Mouse (Mus musculus) c-Kit-positive CD71-negative TER-119-negative erythroid progenitor cells, embryonic 14.5 days (primary cell): ENCODE data around the gene Spn.
"Not testable (repeated sequence)": the region's sequence is repeated elsewhere in the genome, so short reads cannot be mapped to it uniquely, and the experiment has no call there.

ENCODE experiments used
- DNase-seq: peaks from one replicate; pipeline ENCODE4 v3.0.0-alpha.2; 2013; ENCODE audit warnings: low read depth

Gene Spn

DNA sequence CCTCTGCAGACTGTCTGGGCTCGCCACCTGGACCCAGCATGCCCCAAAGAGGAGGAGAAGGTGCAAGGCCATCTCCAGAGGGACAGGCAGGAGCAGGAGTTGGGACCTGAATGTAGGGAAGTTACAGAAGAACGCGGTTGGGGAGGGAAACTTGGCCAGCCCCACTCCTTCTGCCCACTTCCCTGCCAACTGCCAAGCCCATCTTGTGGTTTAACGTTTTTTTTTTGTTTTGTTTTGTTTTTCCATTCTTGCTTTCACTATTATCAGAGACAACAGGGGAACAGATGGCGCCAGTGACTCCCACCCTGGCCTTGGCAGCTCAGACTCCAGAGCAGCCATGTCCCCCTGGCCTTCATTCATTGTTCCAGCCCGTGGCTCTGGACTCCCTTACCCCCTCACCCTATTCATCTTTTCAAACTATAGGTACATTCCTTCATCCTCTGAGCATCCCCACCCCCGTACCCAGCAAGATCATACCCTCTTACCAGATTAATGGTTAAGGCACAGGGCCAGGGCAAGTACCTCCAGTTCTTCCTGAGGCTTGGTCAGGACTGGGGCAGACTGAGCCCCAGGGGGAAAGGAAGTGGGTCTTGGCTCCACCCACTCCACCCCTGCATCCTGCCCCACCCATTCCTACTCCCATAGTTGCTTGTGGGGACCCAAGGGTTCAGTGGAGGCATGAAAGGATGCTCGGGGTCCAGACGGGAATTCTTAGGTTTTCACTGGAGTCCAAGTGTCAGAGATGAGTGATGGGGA lies at the start of gene Spn:
Gene Spn, minus strand, starts transcription at position 562 of the 756 bp plus-strand sequence.
- no peak for DNase-seq

DNA sequence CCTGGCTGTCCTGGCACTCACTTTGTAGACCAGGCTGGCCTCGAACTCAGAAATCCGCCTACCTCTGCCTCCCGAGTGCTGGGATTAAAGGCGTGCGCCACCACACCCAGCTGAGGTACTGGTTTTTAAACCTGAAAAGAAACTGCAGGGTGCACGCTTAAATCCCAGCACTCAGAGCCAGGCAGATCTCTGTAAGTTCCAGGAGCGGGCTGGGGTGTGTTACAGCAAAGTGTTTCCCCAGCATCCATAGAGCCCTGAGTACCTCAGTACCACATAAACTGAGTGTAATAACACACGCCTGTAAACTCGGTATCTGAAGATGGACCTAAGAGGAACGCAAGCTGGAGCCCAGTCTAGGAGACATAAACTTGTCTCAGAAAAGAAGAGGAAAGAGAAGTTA lies 49.7 kb upstream of the Spn start:
- DNase-seq: no peak

DNA sequence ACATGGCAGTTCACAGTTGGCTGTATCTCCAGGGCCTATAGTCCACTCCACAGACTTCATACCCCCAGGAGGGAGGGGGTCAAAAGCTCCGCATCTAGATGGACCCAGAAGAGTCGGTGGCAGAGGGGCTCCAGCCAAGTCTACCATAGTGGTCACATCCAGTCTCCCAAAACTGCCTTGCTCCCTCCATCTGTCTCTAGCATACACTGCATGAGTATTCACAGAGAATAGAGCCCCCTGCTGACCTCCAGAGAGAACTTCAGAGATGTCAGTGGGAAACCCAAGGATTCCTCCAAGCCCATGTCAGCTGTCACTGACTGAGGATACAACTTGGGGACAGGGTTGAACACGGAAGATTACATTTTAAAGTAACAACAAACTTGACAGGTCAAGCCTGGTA lies 48.0 kb upstream of the Spn start:
- no peak for DNase-seq

DNA sequence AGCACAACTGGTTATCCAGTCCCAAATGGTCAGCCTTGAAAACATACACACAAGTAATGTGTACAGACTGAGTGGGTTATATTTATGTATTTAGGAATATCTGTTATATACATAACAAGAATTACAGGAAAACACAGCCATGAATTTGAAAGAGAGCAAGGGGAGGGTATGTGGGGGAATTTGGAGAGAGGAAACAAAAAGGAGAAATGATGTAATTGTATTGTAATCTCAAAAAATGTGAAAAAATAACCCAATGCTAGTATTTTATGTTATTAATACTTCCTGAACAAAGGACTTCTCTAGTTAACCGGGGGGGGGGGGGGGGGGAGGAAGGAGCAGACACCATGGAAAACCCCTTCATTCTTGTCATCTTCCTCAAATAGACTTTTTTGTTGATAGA lies 47.1 kb upstream of the Spn start:
- DNase-seq: no peak

DNA sequence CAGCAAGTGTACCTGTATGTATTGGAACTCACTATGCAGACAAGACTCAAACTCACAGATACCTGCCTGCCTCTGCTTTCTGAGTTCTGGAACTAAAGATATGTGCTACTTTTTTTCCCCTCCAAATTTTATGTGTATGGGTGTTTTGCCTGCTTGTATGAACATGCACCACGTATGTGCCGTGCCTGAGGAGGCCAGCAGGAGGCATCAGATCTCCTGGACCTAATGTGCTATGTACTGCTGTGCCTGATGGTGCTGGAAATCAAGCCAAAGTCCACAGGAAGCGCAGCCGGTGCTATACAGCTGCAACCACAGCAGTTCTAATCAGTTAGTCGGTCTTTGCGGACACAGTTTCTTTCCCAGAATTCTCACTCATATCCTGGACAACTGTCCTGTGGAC lies 46.2 kb upstream of the Spn start:
- no peak for DNase-seq

DNA sequence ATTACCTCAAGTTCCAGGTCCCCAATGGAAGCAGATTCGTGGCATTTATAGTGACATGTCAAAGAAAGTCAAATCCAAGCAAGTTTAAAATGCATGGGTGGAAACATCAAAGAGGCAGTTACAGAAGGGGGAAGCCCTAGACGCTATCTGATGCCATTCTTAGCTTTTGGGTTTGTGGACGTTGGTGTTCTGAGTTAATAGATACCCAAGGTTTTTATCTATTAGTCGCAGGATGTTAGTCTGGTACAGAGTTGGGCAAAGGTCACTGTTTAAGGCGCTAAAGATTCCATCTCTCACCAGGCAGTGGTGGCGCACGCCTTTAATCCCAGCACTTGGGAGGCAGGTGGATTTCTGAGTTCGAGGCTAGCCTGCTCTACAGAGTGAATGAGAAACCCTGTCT lies 45.7 kb upstream of the Spn start:
- no peak for DNase-seq

DNA sequence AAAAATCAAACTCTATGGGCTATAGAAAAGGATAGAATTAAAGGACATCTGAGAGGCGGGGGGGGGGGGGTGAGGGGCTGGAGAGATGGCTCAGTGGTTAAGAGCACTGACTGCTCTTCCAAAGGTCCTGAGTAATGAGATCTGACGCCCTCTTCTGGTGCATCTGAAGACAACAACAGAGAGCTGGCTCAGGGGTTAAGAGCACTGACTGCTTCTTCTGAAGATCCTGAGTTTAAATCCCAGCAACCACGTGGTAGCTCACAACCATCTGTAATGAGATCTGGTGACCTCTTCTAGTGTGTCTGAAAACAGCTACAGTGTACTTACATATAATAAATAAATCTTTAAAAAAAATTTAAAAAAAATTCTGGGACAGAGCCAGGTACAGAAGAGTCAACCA lies 44.1 kb upstream of the Spn start:
- not testable (repeated sequence) for DNase-seq

DNA sequence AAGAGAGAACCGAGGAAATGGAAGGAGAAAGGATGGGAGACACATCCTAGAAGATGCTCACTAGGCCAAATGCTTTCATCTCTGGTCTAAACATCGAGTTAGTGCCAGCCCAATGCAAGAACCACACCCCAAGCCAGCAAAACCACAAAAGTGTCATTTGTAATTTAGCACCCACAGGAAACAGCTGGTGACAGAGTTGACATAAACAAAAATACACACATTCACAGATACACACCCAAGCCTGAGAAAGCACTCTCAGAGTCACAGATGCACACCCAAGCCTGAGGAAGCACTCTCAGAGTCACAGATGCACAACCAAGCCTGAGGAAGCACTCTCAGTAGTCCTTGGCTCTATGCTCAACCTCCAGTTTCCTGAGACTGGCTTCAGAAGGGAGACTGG lies 43.2 kb upstream of the Spn start:
- DNase-seq: no peak

DNA sequence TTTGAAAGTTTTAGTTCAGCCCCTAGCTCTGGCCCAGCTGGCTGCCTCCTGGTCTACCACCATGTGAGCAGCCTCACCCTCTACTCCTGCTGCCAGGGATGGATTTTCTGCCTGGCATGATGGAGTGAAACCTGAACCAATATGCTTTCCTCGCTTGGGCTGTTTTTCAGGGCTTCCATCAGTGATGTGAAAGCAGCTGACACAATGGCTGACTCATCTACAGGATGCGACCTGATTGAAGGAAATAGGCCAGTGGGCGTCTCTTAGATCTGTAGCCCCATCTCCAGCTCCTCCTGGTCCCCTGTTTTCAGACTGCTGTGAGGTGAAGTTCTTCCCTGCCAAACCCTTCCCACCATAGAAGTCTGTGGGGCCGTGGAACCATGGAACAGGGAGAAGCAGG lies 39.3 kb upstream of the Spn start:
- no peak for DNase-seq

DNA sequence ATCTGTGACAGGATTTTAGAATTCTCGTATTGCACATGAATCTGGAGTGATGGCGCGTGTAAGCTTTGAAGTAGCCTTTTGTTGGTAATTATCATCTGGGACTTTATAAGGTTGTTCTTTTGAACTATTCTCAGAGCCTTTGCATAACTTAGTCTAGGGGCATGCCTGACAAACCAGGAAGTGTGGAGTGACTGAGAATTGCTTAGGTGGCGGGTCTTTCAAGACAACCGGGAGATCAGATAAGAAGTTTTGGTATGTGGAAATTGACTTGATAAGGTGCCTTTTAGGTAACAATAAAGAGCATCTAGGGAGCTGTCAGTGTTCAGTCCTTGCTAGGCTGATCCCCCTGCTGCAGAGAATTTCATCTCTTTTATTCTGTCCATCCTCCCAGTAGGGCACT lies 28.9 kb upstream of the Spn start:
- no peak for DNase-seq

DNA sequence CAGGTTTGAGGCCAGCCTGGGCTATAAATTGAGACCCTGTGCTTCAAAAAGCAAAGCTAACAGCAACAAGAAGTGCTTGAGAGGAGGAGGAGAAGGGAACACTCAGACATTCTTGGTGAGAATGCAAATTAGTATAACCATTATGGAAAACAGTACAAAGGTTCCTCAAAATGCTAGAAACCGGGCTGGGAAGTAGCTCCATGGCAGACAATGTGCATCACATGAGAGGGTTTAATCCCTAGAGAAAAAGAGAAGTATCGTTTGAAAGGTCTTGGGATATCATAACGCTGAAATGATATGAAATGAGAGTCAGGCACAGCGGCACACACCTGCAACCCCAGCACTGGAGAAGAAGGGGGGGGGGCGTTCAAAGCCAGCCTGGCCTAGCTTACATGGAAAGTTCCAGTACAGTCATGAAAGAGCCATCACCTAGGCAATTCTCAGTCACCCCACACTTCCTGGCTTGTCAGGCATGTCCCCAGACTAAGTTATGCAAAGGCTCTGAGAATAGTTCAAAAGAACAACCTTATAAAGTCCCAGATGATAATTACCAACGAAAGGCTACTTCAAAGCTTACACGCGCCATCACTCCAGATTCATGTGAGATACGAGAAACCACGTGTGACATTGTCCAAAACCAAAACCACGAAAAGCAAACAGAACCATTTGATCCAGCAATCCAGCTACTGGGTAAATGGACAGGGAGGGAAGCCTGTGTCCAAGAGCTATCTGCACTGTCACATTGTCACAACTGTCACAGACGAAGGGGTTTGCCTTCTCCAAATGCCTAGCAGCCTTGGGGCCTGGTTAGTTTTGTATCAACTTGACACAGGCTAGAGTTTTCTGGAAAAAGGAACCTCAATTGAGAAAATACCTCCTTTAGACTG lies 28.2 kb upstream of the Spn start:
- DNase-seq: no peak

DNA sequence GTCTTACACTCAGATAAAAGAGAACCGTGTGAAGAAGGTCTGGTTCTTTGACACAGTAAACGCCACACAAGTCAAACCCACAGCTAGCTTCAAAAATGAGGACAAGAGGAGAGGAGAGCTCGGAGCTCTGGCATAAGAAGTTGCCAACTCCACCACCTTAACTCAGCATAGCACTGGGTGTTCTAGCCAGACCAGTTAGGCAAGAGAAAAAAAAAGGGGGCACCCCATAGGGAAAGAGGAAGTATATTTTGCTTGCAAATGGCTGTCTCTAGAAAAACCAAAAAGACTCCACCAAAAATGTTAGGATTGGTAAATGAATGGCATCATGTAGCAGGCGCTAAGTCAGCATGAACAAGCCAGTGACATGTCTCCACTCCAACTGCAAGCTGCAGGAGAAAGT lies 26.4 kb upstream of the Spn start:
- no peak for DNase-seq

DNA sequence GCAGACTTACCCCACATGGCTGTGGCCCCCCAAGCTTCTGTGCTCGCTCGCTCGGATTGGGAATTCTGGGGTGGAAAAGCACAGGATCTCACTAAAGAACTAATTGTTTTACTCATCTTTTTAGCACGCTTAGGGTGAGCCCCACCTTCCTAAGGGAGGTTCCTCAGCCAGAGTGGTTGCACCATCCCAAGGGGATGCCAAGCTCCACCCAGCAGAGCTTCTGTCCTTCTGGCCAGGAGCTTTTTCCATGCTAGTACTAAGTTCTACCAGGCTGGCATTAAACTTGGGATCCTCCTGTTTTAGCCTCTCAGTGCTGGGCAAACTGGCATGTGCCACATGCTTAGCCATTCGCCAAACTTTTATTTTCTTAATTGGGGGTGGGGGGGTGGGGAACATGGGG lies 24.9 kb upstream of the Spn start:
- no peak for DNase-seq

DNA sequence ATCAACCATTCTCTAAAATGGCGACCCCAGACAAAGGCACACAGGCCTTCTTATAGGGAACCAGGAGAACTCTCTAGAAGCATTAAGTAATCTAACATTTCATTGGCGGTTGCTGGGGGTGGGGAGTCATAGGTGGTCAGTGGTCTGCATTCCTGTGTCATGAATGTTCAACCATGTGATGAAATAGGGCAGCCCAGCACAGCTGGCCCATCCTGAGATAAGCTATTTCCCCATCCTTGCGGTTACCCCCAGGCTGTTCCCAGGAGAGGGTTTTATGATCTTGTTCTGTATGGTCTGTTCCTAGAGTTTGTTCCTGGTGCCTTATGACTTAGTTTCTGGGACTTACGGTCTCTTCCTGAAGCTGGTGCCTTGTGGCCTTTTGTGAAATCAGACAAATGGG lies 19.9 kb upstream of the Spn start:
- DNase-seq: no peak

DNA sequence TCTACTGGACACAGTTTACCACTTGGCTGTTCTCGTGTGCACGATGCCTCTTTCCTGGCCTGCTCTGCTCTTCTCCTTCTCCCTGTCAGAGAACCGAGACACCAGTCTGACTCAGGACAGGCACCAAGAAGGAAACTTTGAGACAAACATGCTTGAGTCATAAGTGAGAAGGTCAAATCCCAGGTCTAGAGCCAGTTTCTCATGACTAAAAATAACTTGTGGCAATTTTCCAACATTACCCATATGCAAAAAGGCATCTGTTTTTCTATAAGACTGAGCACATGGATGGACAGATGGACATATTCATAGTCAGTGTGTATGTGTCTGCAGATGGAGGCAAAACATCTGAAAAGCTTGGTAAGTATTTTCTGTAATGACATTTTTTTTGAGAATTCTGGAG lies 15.9 kb upstream of the Spn start:
- DNase-seq: no peak

DNA sequence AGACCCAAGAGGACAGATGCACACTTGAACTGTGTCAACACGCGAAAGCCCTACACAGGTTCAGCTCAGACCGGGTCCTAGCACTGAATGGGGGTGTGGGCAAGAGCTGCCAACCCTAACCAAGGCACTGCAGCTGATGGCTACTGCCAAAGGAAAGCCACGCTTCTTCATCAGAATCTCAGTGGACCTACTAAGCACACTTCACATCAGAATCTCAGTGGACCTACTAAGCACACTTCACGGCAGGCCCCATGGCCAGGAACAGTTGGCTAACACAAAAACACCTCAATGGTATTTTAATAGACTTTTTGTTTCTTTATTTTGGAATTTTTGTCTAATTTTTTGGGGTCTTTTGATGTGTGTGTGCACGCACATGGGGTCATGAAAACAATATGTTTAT lies 14.8 kb upstream of the Spn start:
- no peak for DNase-seq

DNA sequence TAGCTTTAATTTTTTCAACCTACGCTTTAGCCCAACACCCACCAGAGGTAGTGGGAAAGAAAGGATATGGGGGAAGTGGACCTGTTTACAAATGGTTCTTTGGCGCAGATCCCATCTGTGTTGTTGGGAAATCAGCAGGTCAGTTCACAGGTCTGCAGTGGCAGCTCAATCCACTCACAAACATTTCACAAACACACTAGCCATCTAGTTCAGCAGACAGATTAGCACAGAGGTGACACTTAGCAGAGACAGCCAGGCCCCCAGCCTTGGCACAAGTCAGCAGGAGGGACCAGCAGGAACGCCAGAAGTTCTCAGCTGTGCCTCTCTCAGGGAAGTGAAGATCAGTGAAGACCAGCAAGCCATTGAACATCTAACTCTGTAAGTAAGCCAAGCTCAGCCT lies 10.3 kb upstream of the Spn start:
- DNase-seq: no peak

DNA sequence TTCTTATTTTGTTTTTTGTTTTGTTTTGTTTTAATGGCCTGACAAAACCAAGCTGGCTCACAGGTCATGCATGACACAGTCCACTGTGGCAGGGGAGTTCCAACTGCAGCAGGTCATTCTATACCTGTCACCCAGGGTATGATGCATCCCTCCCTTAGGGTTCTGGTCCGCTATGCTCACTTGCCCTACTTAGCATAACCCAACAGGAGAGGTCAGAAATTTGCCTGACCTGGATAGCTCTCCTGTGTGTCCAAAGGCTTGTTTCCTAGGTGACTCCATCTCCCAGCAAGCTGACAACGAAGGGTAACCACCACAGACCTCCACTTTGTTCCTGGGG lies 8.6 kb upstream of the Spn start:
- no peak for DNase-seq

DNA sequence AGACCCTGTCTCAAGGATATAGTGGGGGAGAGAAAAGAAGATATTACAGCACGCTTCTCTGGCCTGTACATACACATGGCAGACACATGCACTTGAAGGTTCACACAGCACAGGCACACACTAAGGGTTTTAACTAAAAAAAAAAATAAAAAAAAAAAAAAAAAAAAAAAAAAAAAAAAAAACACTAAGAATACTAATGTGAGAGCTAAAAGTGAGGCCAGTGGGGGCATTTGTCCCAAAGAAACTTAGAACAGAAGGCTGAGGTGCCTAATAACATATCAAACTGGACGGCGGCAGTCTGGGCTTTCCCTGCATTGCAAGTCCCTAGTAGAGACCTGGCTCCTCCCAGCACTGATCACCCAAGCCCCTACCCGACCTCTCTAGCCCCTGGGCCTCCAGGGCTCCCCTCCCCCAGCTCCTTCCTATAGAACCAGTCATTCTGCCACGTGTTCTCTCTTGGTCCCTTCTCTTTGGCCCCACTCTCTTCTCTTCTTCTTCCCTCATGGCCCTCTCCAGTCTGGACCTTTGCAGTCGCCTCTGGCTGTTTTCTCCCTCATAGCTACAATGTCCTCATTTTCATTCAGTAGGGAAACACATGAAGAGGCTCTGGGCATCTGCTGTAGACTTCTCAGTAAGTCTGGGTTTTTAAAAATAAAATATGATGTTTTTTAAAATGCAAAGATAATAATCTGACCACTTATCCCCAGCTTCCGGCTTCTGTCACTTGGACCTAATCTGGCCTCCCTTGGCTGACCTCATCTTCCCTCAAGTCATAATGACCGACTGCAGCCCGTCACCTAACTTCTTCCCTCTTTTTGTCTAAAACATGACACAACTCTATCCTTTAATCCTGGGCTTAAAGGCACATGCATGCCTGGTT lies 8.0 kb upstream of the Spn start:
- no peak for DNase-seq

DNA sequence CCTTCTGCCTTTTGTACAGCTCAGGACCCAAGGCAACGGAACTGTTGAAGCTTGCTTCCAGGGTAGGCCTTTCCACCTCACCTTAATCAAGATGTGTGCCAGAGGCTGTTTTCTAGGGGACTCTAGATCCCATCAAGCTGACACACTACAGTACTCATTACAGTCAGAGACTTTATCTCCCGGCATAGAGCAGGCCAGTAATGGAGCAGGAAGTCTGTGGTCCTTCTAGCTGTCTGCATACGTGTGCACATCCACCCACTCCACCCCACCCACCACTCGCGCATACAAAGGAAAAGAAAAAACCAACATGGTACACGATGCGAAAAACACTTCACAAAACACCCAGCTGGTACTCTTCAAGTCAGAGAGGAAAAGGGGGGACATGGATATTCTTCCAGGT lies 6.8 kb upstream of the Spn start:
- DNase-seq: no peak

DNA sequence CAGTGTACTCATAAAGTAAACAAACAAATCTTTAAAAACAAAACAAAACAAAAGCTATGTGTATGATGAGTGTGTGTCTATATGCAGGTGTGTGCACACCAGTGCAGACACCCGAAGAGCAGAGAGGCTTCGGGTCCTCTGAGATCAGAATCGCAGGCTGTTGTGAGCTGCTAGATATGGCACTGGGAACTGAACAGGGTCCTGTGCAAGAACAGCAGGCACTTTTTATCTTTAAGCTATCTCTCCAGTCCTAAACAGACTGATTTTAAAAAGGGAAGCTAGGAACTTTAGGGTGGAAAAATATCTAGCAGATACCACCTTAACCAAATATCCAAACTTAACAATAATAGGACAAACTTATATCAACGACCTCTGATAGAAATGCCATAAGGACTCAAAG lies 5.0 kb upstream of the Spn start:
- no peak for DNase-seq

DNA sequence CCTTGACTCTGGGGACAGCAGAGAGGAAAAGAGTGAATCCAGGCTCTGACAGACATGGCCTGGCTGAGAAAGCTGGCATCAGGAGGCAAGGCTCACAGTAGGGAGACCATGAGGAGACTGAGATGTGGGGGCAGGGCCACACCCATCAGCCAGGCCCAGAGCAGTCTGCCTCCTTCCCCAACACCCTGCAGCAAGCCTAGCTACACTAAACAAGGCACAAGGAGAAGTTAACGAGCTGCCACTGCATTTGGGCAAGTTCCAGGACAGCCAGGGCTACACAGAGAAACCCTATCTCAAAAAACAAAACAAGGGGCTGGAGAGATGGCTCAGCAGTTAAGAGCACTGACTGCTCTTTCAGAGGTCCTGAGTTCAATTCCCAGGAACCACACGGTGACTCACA lies 4.6 kb upstream of the Spn start:
- DNase-seq: no peak
